Mouse (Mus musculus) limb, embryonic 11.5 days (tissue): ENCODE results near the gene Cfap69. TPM values are rescaled to one million over a fixed set of nuclear protein-coding genes. Genes with fewer than 3 reads are reported as not detected.

ENCODE experiments used
- polyA plus RNA-seq: library from polyadenylated mRNA; unstranded; fragments of >200 nt; fragmentation: Nextera tagmentation; extraction: Ambion mirVana; gene quantifications from 2 replicates; pipeline ENCODE4 v1.2.1, GENCODE M21; 2014

Gene Cfap69
- polyA plus RNA-seq, 1 experiment from 2014 or later = 2.5 TPM

Other genes with a start within 250 kb of the Cfap69 start
- gene Cdk14, start 243.9 kb downstream of the Cfap69 start, polyA plus RNA-seq = 22.7 and 26.0 TPM in 2 replicates
- not detected in 2 replicates for gene 1700015F17Rik, start 185.1 kb downstream of the Cfap69 start, polyA plus RNA-seq
- 22.0 and 25.0 TPM in 2 replicates for gene Cldn12, start 149.3 kb downstream of the Cfap69 start, polyA plus RNA-seq
- gene Gtpbp10, start 104.7 kb downstream of the Cfap69 start, polyA plus RNA-seq = 34.2 and 40.7 TPM in 2 replicates
- 0.47 and 0.60 TPM in 2 replicates for gene Gm8773, start 90.4 kb downstream of the Cfap69 start, polyA plus RNA-seq
- gene Steap2, start 30.3 kb upstream of the Cfap69 start, polyA plus RNA-seq = 7.1 and 8.4 TPM in 2 replicates
- 3.5 and 4.8 TPM in 2 replicates for gene Steap1, start 85.1 kb upstream of the Cfap69 start, polyA plus RNA-seq